Comparison of ENCODE assay signal across 8 mouse cellular contexts in the genomic region with DNA sequence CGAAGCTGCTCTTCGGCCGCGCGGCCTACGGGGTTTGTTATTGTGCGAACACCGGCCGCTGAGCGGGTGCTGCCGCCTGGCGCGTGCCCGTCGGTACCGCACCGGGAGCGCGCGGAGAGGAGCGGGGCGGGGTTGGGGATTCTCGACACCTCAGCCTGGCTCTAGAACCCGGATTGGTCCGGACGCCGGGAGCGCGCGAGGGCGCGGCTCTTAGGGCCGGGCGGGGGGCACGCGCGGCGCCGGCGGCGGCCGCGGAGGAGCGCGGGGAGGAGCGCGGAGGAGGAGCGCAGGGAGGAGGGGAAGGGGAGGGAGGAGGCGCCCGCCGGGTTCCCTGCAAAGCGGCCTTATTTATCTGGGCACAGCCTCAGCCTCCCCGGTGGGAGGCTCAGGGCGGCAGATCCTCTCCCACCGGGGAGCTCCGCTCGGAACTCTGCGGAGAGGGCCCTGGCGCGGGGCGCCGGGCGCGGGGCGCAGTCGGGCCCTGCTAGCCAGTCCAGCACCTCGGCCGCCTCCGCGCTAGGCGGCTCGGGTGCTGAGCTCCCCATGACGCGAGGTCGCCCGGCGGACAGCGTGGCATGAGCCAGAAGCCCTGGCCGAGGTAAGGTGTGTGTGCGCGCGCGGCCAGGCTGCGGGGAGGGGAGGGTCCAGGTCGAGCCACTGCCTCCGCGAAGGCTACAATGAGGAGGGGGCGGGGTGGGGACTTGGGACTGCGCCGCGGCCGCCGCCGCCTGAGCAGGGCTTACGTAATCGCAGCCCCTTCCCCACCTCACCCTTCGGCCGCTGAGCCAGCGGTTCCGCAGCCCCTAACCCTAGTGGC. TPM values are rescaled to one million over a fixed set of nuclear protein-coding genes. Genes with fewer than 3 reads are reported as not detected.
DNase-seq lines count a peak whose midpoint lies in the region; ATAC-seq and TF ChIP-seq lines count a peak whose summit lies in the region.

A gene (plus strand): TSS at position 297 of the 817 bp plus-strand sequence.

- peak within 1 kb of the TSS; percentile 96 for H3K4me2 ChIP-seq in limb, embryonic 12.5 days
- peak within 1 kb of the TSS; percentile 97 for H3K4me2 ChIP-seq in midbrain, embryonic 15.5 days

- H3K27ac ChIP-seq in heart, adult 2 months: no peak within 1 kb of the TSS
- no peak within 1 kb of the TSS for H3K27ac ChIP-seq in limb, embryonic 12.5 days
- peak within 1 kb of the TSS; percentile 99 for H3K27ac ChIP-seq in midbrain, embryonic 15.5 days

- no peak for TF ChIP-seq EP300 in heart, adult 2 months (IDR thresholded peaks at IDR 0.05; ENCODE audit: insufficient read depth, low read depth, low read length)

- no peak for TF ChIP-seq POLR2A in heart, adult 2 months (IDR thresholded peaks at IDR 0.05; ENCODE audit: insufficient read depth, low read depth, low read length)

- H3K4me3 ChIP-seq in heart, adult 2 months: peak within 1 kb of the TSS; percentile 46
- peak within 1 kb of the TSS; percentile 71 for H3K4me3 ChIP-seq in limb, embryonic 12.5 days (replicated peaks)
- H3K4me3 ChIP-seq in midbrain, embryonic 15.5 days: peak within 1 kb of the TSS; percentile 79

- peak within 1 kb of the TSS; percentile 28 for H3K9ac ChIP-seq in heart, adult 2 months (ENCODE audit: low read depth, low read length)
- peak within 1 kb of the TSS; percentile 66 for H3K9ac ChIP-seq in limb, embryonic 12.5 days (replicated peaks)
- peak within 1 kb of the TSS; percentile 98 for H3K9ac ChIP-seq in midbrain, embryonic 15.5 days

- peak; percentile 59 for TF ChIP-seq CTCF in heart, adult 2 months (IDR thresholded peaks at IDR 0.05)

- H3K27me3 ChIP-seq in heart, adult 2 months (ENCODE audit: control insufficient read depth, insufficient read depth, low read length): no peaks in the 10 kb centered on the region
- H3K27me3 ChIP-seq in limb, embryonic 12.5 days: peaks cover 79% of the 10 kb centered on the region
- no peaks in the 10 kb centered on the region for H3K27me3 ChIP-seq in midbrain, embryonic 15.5 days (replicated peaks)

- intact Hi-C loops in heart, adult 2 months (cut with DNase I): no loop called here

- no peaks in the 10 kb centered on the region for H3K9me3 ChIP-seq in limb, embryonic 12.5 days
- H3K9me3 ChIP-seq in midbrain, embryonic 15.5 days: no peaks in the 10 kb centered on the region

- no peaks in the 10 kb centered on the region; the same call in 1 of the 2 replicates for H3K4me1 ChIP-seq in heart, adult 2 months (ENCODE audit: control insufficient read depth, insufficient read depth, low read length)
- H3K4me1 ChIP-seq in limb, embryonic 12.5 days (replicated peaks): peaks cover 8% of the 10 kb centered on the region
- peaks cover 48% of the 10 kb centered on the region for H3K4me1 ChIP-seq in midbrain, embryonic 15.5 days

- H3K36me3 ChIP-seq in heart, adult 2 months (ENCODE audit: control insufficient read depth, insufficient read depth, low read length): no peaks in the 10 kb centered on the region
- no peaks in the 10 kb centered on the region for H3K36me3 ChIP-seq in limb, embryonic 12.5 days
- no peaks in the 10 kb centered on the region for H3K36me3 ChIP-seq in midbrain, embryonic 15.5 days (replicated peaks)

- ATAC-seq in limb, embryonic 12.5 days (ENCODE audit: insufficient number of reproducible peaks, insufficient read depth, low FRiP score, low TSS enrichment, low read depth): peak; percentile 60
- peak; percentile 86 for ATAC-seq in midbrain, embryonic 15.5 days (replicated peaks)

- DNase-seq in layer of hippocampus, adult 11-12 months (ENCODE audit: low spot score): peak; percentile 88
- no peak for DNase-seq in layer of hippocampus, adult 9-10 months (ENCODE audit: low spot score)
- DNase-seq in embryo, embryonic 10 days (ENCODE audit: low spot score): peak; percentile 87
- peak; percentile 78 for DNase-seq in heart, adult 2 months
- DNase-seq in kidney, adult 8-10 months: peak; percentile 55 to 71
- DNase-seq in testis, postnatal 14 days (ENCODE audit: low spot score): peak; percentile 70

- no peaks in the 10 kb centered on the region for H3K79me2 ChIP-seq in heart, adult 2 months (replicated peaks; ENCODE audit: control insufficient read depth, insufficient read depth, low read length)

- 1% methylated on average over 97 of the region's 100 CpGs for WGBS in heart, adult 2 months
- under 1% methylated on average over 97 of the region's 100 CpGs for WGBS in limb, embryonic 12.5 days
- under 1% methylated on average over 86 of the region's 100 CpGs for WGBS in midbrain, embryonic 15.5 days

RNA-seq across cellular contexts. Expression of the gene that starts here (rescaled TPM):
- 1 to 10 TPM; 1.1 to 1.4 TPM for total RNA-seq in heart, adult 2 months (2021)
- 2.3 and 3.2 TPM in 2 replicates for polyA plus RNA-seq in heart, adult 2 months (2012; rRNA removed)
- 2.2 and 2.4 TPM in 2 replicates for polyA plus RNA-seq in limb, embryonic 12.5 days (2016; fragmentation: Nextera tagmentation; extraction: Ambion mirVana)
- 50.8 and 50.9 TPM in 2 replicates for polyA plus RNA-seq in midbrain, embryonic 15.5 days (2015; fragmentation: Nextera tagmentation; extraction: Ambion mirVana)

Comparison
In these comparisons a context has a peak if more than half of its experiments do, and no peak if none do; other contexts are left out.
1. RNA of the gene that starts here (polyA plus RNA-seq): 50.8 to 50.9 TPM in midbrain, embryonic 15.5 days; 2.3 to 3.2 TPM in heart, adult 2 months and 2.2 to 2.4 TPM in limb, embryonic 12.5 days; every median in the first group is over 10 times any median in the second.
2. H3K9ac ChIP-seq: peak in every context shown above with its lines; median percentile 98 in midbrain, embryonic 15.5 days; 66 in limb, embryonic 12.5 days; 28 in heart, adult 2 months.
3. Peak in every context shown above with its lines, with median percentiles within 50 percentile points of each other: H3K4me3 ChIP-seq.